Mouse (Mus musculus) megakaryocyte, embryonic 14.5 days (primary cell): ENCODE measurements around the gene Mcu. TPM values are rescaled to one million over a fixed set of nuclear protein-coding genes. Genes with fewer than 3 reads are reported as not detected.

ENCODE experiments used
- H3K27me3 ChIP-seq: replicated peaks from 2 replicates; pipeline ENCODE3; 2012; ENCODE audit warnings: inconsistent platforms
- H3K36me3 ChIP-seq: replicated peaks from 2 replicates; pipeline ENCODE3; 2012; ENCODE audit warnings: low read length, inconsistent platforms, mixed read lengths
- H3K4me1 ChIP-seq: 2 replicates; pipeline ENCODE4 v1.6.1; 2012; ENCODE audit warnings: inconsistent platforms
- H3K4me3 ChIP-seq: replicated peaks from 2 replicates; pipeline ENCODE3; 2012; ENCODE audit warnings: moderate library complexity, mild to moderate bottlenecking, inconsistent platforms
- H3K9me3 ChIP-seq: 2 replicates; pipeline ENCODE4 v1.6.1; 2012; ENCODE audit warnings: inconsistent platforms
- FLI1 ChIP-seq: IDR thresholded peaks from 2 replicates; pipeline ENCODE4 v1.6.1; 2012; ENCODE audit warnings: low read length, inconsistent platforms, mixed read lengths
- GATA1 ChIP-seq: IDR thresholded peaks from 3 replicates; pipeline ENCODE4 v1.6.1; 2012; ENCODE audit warnings: mixed read lengths, low read length, inconsistent platforms, borderline replicate concordance
- polyA plus RNA-seq: library from polyadenylated mRNA; stranded (reverse); fragments of >175 nt; gene quantifications from 2 replicates; pipeline ENCODE4 v1.2.3, GENCODE M21; 2012; ENCODE audit warnings: low replicate concordance; ENCODE audit not compliant: insufficient read depth

The Mcu gene
- polyA plus RNA-seq, 1 experiment, result 38.7 TPM

DNA sequence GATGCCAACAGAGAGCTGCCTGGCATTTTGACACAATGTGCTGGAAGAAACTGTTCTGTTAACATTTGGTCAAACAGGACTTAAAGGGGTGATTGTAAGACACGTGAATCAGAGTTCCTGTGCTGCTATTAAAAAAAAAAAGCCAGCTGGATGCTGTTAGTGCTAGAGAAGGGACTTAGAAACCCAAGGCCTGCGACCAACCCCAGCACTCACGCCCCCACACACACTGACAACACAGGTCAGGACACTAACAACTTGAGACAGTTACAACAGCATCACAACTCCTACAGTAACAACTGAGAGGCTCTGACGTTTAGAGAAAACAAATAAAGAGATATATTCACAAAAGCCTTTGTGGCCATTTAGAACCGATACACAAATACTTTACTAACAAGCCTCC is 40.2 kb downstream of the Mcu start:
- H3K27me3 ChIP-seq, result no peaks in the 10 kb centered on the region
- H3K9me3 ChIP-seq, result no peaks in the 10 kb centered on the region
- peak overlapping the region; percentile 62 for H3K4me3 ChIP-seq
- H3K36me3 ChIP-seq, result peaks cover 26% of the 10 kb centered on the region
- peaks cover 98% of the 10 kb centered on the region for H3K4me1 ChIP-seq
- no peak for TF ChIP-seq FLI1
- TF ChIP-seq GATA1, result no peak

DNA sequence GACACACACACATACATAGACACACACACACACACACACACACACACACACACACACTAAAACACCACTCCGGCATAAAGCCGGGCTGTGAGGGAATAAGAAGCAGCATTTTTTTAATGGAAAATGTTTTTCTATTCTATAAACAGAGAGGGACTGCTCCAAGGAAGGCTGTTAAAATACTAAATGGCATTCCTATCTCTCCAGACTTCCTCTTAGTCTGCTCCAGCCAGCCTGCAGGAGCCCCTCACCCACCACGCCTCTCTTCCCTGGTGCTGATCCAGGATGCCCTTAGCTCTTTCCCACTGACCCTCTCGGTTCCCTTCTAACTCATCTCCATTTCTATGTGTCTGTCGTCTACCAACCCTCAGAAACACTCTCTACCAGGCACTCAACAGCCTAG is 44.5 kb downstream of the Mcu start:
- Histone ChIP-seq H3K27me3 (no peaks in the 10 kb centered on the region), H3K36me3 (peaks cover 42% of the 10 kb centered on the region), H3K4me1 (peaks cover 99% of the 10 kb centered on the region), H3K4me3 (peak overlapping the region; percentile 80), H3K9me3 (no peaks in the 10 kb centered on the region)
- TF ChIP-seq FLI1 (no peak), GATA1 (no peak)

DNA sequence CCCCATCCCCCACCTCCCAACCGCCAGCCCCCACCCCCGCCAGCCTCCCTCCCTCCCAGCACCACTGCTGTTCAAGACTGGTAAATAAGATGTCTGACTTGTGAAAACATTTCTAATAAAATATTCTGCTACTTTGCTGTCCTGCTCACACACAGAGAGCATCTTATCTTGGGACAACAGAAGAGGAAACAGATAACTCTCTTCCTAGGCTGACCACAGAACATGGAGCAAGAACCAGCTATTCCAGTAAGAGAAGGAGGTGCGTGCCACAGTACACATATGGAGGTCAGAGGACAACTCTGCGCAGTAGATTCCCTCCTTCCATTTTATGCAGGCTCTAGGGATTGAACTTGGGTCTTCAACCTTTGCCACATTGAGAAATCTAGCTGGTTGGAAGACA is 45.2 kb downstream of the Mcu start:
- Histone ChIP-seq H3K27me3 (no peaks in the 10 kb centered on the region), H3K36me3 (peaks cover 46% of the 10 kb centered on the region), H3K9me3 (no peaks in the 10 kb centered on the region), H3K4me3 (peak overlapping the region; percentile 78), H3K4me1 (peaks cover 99% of the 10 kb centered on the region)
- peak; percentile 96 for TF ChIP-seq GATA1
- peak; percentile 37; the same call in 1 of the 2 replicates for TF ChIP-seq FLI1

DNA sequence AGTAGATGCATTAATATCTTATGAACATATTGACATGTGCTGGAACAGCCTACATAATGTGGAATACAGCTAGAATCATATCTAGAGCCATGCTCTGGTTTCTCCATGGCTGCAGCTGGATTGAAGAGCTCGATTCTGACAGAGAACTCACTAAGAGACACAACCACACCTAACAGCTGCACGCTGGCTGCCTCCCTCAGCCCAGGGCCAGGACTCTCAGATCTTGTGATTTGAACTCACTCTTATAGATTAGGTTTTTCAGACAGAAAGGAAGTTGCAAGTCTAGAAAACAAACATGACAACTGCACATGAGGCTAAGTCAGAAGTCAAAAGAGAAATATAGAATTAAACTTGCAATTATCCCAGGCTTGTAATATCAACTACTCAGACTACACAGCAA is 45.7 kb downstream of the Mcu start:
- Histone ChIP-seq H3K9me3 (no peaks in the 10 kb centered on the region), H3K27me3 (no peaks in the 10 kb centered on the region), H3K4me1 (peaks cover 99% of the 10 kb centered on the region), H3K4me3 (peak overlapping the region; percentile 87), H3K36me3 (peaks cover 51% of the 10 kb centered on the region)
- TF ChIP-seq FLI1, result no peak
- no peak for TF ChIP-seq GATA1

DNA sequence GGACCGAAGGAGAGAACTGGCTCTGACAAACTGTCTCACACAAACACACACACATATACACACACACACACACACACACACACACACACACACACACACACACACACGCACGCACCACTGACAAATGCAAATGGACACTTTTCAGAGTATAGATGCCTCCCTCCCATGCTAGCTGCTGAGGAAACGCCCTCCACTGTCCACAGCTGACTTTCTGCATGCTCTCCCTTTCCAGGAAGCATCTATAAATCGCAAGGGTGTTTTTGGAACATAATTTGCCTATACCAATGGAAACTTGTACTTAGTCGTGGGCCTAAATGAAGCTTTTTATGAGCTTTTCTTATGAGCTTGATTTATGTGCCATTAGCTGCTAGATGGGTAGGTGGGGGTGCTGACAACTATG is 46.1 kb downstream of the Mcu start:
- no peak for TF ChIP-seq GATA1
- no peaks in the 10 kb centered on the region for H3K9me3 ChIP-seq
- H3K4me3 ChIP-seq, result peak overlapping the region; percentile 87
- H3K36me3 ChIP-seq, result peaks cover 55% of the 10 kb centered on the region
- H3K4me1 ChIP-seq, result peaks cover 99% of the 10 kb centered on the region
- no peaks in the 10 kb centered on the region for H3K27me3 ChIP-seq

DNA sequence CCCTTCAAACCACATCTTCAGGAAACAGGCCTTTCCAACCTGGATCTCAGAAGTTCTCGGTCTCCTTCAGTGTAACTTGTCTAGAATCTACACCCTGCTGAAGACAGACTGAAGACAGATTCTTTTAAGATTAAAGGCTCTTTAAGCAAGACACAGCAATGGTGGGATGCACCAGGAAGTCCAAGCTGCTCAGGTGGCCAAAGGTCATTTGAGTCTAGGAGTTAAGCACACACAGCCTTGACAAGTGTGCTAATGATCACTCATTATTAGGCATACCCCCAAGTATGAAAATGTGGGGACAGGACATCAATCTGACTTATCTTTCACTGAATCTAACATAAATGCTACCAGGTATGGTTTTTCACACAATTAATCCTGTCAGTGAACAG is 47.0 kb downstream of the Mcu start:
- no peaks in the 10 kb centered on the region for H3K9me3 ChIP-seq
- H3K36me3 ChIP-seq, result peaks cover 60% of the 10 kb centered on the region
- no peaks in the 10 kb centered on the region for H3K27me3 ChIP-seq
- TF ChIP-seq GATA1 (no peak), FLI1 (no peak)
- peaks cover 99% of the 10 kb centered on the region for H3K4me1 ChIP-seq
- H3K4me3 ChIP-seq, result peak overlapping the region; percentile 54

DNA sequence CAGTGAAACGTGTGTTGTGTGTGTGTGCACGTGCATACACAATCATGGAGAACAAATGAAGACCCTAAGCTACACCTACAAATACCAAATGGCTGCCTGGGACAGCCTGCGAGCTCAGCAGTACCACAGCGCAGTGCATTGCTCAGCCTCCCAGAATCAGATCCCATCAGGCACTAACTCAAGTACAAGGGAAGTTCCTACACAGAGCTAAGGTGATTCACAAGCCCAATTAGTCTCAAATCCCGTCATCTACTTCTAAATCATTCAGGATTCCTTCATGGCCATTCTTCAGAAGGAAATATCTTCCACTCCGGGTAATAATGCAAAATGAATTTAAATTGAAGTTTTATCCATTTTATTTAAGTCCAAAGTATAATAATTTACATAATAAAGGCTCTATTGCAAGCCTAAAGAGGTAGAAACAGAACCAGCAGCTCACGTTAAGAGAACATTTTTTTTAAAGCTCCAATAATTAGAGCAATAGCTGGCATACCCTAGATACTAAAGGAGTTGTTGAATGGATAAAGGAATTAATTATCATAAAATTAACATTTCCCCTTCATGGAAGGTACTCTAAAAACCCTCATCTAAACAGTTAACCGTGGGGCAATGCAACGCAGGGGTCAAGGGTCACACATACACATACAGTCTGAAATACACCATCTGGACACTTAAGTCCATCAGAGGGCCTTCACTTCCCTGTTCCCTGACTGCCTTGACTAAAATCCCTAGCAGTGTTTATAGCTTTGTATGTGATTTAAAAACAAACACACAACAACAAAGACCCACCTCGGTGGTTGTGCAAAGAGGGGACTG is 47.6 kb downstream of the Mcu start:
- peaks cover 60% of the 10 kb centered on the region for H3K36me3 ChIP-seq
- H3K4me1 ChIP-seq, result peaks cover 99% of the 10 kb centered on the region
- no peaks in the 10 kb centered on the region for H3K27me3 ChIP-seq
- peak overlapping the region; percentile 4 for H3K4me3 ChIP-seq
- TF ChIP-seq FLI1, result no peak
- no peak for TF ChIP-seq GATA1
- H3K9me3 ChIP-seq, result no peaks in the 10 kb centered on the region

DNA sequence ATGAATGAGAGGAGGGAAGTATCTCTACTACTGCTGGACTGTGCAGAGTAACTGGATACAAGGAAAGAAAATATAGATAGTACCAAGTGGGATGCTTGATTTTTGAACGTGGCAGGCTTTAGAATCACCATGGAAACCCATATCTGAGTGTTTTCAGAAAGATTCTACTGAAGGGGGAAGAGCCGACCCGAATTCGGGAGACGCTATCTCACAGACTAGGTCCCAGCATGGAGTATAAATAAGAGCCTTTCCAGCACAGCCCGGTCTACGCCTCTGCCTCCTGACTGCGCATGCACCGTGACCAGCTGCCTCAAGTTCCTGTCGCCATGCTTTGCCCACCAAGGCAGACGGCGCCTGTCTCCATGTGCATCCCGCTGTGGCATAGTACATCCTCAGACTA is 49.5 kb downstream of the Mcu start:
- Histone ChIP-seq H3K4me3 (peak overlapping the region; percentile 54), H3K4me1 (peaks cover 99% of the 10 kb centered on the region), H3K9me3 (no peaks in the 10 kb centered on the region), H3K36me3 (peaks cover 65% of the 10 kb centered on the region), H3K27me3 (no peaks in the 10 kb centered on the region)
- TF ChIP-seq FLI1 (no peak), GATA1 (no peak)

DNA sequence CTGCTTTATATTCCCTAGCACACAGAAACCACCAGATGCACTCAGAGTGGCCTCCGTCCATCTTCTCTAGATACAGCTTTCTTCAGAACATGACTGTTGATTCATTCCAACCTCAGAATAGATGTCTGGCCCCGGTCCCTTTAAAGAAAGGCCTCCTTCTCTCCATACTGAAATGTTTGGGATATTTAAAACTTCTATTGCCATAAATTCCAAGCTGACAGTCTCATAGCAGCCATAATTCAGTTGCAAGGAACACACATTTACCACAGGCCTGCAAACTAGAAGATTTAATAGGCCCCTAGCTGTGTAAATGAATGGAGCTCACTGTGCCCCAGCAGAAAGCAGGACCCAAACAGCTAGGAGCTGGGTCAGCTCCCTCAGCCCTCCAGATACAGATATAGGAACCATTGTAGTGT is 50.5 kb downstream of the Mcu start:
- Histone ChIP-seq H3K4me3 (no peak overlapping the region), H3K36me3 (peaks cover 73% of the 10 kb centered on the region), H3K4me1 (peaks cover 99% of the 10 kb centered on the region), H3K9me3 (no peaks in the 10 kb centered on the region), H3K27me3 (no peaks in the 10 kb centered on the region)
- no peak for TF ChIP-seq GATA1
- no peak for TF ChIP-seq FLI1

DNA sequence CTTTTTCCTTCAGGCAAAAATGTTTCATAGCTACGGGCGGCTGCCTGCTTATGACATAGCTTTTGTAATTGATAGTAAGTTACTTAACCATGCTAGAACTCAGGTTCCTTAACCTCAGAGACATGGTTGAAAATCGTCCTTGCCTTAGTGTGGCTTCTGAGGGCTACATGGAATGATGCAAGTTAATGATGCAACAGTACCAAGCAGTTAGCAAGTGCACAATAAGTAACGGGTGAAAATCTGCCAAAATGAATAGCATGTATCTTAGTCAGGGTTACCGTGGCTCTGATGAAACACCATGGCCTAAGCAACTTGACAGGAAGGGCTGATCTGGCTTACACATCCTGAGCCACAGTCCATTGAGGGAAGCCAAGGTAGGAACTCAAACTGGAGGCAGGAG is 51.9 kb downstream of the Mcu start:
- TF ChIP-seq GATA1, result no peak
- Histone ChIP-seq H3K9me3 (no peaks in the 10 kb centered on the region), H3K4me1 (peaks cover 92% of the 10 kb centered on the region), H3K4me3 (peak overlapping the region; percentile 48), H3K36me3 (peaks cover 83% of the 10 kb centered on the region), H3K27me3 (no peaks in the 10 kb centered on the region)
